Mouse (Mus musculus) right cerebral cortex, postnatal 25 days (tissue): ENCODE data around the gene Trappc12.
A peak's percentile ranks its signal among the peaks of the same experiment; 100 is the strongest.

Experiments used
- DNase-seq: peaks from one replicate; pipeline ENCODE4 v3.0.0; 2022

Trappc12 gene

DNA sequence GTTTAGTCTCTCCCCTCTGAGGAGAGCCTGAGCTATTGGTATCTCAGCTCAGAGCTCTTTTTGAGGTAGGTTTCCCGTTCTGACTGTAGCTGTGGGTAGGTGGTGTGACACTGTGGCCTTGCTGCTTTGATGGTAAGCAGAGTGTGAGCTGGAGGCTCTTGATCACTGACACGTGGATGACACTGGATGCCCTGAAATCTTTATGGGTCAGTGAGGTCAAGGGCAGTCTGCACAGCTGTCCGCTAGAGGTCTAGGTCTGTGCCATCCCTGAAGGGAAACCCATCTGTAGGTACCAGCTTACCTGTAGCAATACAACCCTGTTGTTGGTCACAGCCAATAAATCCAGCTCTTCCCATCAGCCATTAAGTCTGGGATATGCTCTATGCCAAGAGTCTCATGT, 64.5 kb downstream of the Trappc12 start:
- DNase-seq = no peak

- DNase-seq = no peak
These were observed 65.6 kb downstream of the Trappc12 start for GRCm38 (mm10) chr12:28684674-28685073.

GRCm38 (mm10) chr12:28675925-28676209, 74.4 kb downstream of the Trappc12 start:
- DNase-seq = no peak

- peak; percentile 87 for DNase-seq
These were observed 74.9 kb downstream of the Trappc12 start, which contains the start of gene Adi1 for GRCm38 (mm10) chr12:28675121-28675924. Gene Adi1 (plus strand): TSS chr12:28675231.

DNA sequence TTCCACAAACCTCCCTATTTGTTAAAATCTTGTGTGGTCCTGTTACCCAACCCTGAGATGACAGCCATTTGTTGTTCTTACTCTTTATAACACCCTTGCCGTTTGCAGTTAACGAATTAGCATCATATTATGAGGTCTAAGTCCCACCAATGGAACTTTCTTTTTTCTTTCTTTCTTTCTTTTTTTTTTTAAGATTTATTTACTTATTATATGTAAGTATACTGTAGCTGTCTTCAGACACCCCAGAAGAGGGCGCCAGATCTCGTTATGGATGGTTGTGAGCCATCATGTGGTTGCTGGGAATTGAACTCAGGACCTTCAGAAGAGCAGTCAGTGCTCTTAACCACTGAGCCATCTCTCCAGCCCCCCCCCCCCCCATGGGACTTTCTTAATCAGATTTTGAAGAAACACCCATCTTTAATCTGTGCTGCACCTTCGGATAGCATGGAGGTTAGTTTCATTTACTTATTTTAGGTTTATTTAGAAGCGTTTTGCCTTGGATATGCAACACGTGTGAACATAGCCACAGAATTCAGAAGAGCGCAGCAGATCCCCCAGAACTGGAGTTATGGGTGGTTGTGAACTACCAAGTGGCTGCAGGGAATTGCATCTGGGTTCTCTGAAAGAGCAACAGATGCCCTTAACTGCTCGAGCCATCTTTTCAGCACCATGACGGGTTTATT, 76.1 kb downstream of the Trappc12 start:
- DNase-seq = no peak

- no peak for DNase-seq
These were observed 83.0 kb downstream of the Trappc12 start for GRCm38 (mm10) chr12:28667287-28667686.

DNA sequence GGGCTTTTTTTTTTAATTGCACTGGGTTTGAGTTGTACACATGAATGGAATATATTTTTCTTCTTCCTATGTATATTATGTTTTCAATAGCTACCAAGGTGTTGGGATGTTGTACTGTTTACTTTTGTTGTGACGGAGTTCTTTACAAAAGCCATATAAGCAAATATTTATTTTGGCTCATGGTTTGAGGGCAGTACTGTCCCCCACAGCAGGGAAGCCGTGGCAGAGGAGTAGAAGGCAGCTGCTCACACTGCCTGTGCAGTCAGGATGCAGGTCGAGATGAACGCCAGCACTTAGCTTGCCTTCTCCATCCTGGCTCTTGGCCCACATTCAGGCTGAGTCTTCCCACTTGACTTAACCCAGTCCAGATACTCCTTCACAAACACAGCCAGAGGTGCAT, 83.5 kb downstream of the Trappc12 start:
- DNase-seq = no peak

DNA sequence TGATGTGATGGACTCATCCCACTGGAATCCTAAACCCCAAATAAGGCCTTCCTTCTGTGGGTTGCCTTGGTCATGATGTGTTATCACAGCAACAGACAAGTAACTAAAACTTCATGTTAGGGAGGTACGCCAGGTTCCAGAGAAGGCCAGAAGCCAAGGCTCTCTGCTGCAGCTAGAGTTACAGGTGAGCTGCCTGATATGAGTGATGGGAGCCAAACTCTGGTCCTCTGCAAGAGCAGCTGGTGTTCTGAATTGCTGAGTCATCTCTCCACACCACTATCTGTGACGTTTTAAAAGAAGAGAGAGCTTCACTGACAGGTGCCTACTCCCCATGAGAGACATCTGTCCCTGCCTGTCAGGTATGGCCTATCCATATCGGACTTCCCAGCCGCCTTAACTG, 87.6 kb downstream of the Trappc12 start:
- no peak for DNase-seq

GRCm38 (mm10) chr12:28649141-28650110, 100.8 kb downstream of the Trappc12 start, which contains the start of gene Rnaseh1:
Gene Rnaseh1 (plus strand): TSS chr12:28649602.
- peak; percentile 94 for DNase-seq
